Mouse (Mus musculus) heart, postnatal 0 days (tissue): ENCODE measurements at regions not wholly inside any gene's neighbourhood (a gene's known extent, or its start where the extent isn't known, plus 50 kb on each side); places are given as distances from the start of the nearest gene placed in this dataset.

Experiments used
- CTCF ChIP-seq: IDR thresholded peaks from 2 replicates; pipeline ENCODE4 v1.5.1; 2016; ENCODE audit warnings: antibody characterized with exemption, control low read depth, low read depth
- EP300 ChIP-seq: IDR thresholded peaks from 2 replicates; pipeline ENCODE4 v1.6.1; 2016; ENCODE audit warnings: antibody characterized with exemption, low read depth

GRCm38 (mm10) chr3:149295257-149295831 lies 305.0 kb upstream of the Adgrl2 start:
- TF ChIP-seq CTCF (no peak), EP300 (no peak)
